Mouse (Mus musculus) liver (tissue): ENCODE measurements around the gene Slc25a44.

Experiments used
- DNase-seq: peaks from one replicate; pipeline ENCODE4 v3.0.0-alpha.2; 2020; ENCODE audit warnings: mixed read lengths

The Slc25a44 gene

DNA sequence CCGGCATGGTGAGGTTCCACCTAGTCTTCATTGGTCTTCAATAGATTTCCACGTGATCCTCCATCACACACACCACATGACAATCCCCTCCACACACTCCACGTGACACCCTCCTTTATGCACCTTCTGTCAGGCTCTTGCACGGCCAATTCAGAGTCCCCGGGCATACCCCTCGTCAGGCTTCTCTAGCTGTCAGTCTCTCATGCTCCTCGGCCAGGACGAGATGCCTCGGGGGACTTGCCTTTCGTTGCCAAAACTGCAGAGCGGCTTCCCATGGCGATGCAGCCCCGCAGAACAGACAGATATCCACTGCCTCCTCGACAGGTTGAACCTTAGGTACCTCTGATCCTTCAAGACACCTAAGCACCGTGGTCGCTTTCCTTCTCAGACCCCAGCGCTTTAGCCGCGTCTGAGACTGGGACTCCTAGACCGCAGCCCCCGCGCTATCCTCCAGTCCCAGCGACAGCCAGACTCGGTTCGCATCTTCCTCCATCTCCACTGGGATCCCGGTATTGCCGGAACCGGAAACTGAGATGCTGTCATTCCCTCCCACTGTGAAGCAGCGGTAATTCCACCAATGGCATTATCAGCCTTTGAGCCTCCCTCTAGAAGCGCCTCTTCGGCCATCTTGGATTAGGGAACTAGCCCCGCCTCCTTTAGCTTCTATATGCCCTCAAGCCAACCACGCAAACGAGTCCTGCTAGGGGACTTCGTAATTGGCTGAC lies at the start of gene Slc25a44:
Slc25a44 (minus strand) TSS at position 535 of the 725 bp plus-strand sequence.
- DNase-seq, result peak; percentile 92

DNA sequence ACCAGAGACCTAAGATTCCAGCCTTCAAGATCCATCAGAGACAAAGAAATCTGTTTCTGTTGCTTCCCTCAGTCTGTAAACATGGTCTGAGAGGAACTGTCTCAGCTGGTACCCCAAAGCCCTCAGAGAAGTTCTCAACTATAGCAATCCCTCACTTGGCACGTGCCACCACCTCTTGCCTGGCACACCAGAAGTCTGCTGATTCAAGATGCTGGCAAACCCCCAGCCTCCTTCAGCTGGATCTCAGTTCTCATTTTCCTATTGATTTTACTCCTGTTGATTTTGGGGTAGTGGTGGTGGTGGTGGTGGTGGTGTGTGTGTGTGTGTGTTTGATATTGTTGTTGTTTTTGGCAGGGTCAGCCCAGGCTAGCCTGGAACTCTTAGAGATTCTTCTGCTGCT lies 48.6 kb upstream of the Slc25a44 start:
- DNase-seq, result no peak

DNA sequence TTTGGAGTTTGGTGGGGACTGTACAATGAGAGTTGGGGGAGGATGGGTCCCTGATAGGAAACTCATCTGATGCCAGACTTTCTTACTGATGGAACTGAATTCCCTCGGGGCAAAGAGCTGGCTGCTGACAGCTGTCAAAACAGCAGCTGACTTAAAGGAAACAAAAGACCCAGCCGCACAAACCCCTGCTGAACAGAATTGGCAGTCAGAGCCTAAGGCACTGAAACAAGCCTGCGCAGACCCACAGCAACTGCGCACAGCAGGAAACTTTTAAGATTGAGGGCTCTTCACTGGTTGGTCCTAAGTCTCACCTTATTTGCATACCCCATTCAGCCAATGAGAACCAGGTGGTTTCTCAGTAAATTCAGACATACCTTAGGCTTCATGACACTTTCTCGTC lies 48.1 kb upstream of the Slc25a44 start:
- DNase-seq, result no peak

DNA sequence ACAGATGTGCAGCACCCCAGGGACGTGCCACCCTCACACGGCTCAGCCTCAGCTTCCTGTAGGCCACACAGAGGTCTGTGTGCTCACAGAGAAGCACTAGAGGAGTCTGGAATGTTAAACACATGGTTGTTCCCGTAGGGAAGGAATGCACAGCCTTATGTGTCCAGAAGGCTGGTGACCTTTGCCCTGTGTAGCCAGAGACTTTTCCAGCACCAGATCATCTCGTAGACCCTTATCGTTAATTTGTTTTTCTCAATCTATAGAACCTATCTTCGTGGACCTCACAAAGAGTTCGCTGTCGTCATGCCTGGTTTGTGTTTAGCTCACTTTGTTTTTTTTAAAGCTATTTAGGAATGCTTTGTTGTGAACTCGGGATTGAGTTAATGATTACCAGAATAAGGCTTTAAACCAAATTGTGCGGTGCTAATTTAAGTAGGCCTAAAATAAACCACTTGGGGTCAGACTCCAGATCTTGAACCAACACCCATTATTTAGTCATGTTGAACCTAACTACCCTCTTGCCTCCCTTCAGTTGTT lies 46.1 kb upstream of the Slc25a44 start:
- DNase-seq, result no peak

DNA sequence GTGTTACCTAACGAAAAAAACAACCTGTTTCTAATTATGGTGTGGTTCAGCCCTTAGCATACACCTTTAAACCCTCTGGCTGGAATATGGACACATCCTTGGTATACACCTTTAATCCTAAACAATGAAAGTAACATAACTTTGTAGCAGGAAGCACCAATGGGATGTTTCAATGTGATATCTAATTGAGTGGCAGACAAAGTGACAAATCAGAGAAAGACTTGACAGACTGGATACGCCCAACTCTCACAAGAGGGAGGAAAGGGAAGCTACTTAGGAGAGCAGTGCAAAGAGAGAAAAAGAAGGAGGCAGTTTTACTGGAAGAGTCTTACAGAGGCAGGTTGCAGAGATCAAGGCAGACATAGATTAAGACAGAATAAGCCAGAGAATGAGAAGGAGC lies 44.5 kb upstream of the Slc25a44 start:
- no peak for DNase-seq

DNA sequence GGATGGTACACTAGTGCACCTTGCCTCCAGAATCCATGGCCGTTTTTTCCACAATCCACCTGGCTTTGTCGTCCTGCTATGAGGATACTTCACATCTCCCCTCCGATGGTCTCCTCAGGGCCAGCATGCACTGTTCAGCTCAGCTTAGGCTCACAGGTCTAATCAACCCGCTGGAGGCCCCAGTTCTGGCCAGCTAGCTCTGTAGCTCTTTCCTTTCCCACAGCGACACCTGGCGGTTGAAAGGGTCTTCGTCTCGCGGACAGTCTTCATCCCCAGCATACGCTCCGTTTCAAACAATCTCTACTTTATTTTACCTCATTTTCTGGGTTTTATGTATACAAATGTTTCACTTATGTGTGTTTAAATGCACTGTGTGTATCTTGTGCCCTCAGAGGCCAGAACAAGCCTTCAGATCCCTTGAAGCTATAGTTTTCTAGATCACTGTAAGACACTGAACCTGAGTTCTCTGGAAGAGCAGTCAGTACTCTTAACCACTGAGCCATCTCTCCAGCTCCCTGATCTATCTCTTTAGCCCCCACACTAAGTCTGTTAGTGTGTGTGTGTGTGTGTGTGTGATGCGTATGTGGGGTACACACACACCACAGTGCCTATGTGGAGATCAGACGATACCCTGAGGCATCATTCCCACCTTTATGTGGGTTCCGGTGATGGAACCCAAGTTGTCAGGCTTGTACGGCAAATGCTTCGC lies 42.3 kb upstream of the Slc25a44 start:
- DNase-seq, result peak; percentile 90

DNA sequence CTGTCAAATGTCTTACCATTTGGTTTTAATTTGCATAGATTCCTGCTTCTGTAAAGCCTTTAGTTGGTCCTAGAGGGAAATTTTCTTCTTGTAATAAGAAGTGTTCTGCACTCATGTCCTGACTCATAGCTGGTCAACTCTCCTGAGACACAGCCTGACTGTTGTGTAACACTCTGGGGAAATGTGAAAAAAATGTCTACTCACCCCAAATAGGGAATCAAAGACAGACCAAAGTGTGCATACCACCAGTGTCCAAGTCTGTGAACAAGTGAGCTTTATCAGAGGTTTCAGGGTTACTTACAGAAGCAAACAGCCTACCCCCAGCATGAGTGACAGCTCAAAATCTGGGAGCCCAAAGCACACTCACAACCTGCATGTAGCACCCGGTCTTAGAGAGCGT lies 40.2 kb upstream of the Slc25a44 start:
- no peak for DNase-seq

DNA sequence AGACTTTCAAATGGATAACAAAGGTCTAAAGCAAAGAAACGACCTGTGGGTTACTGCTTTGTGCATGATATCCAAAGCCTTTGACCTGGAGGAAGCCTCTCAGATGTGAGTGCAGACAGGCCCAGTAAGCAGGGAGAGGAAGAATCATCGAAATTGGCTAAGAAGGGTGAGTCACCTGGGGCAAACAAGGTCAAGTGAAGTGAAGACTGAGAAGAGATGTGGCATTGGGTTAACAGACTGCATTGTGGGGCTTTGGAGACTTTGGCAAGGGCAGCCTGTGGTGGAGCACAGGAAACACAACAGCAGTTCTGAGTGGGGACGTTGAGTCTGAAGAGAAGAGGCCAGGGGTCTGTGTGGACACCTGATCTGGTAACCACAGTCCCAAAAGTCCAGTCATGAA lies 39.5 kb upstream of the Slc25a44 start:
- no peak for DNase-seq

DNA sequence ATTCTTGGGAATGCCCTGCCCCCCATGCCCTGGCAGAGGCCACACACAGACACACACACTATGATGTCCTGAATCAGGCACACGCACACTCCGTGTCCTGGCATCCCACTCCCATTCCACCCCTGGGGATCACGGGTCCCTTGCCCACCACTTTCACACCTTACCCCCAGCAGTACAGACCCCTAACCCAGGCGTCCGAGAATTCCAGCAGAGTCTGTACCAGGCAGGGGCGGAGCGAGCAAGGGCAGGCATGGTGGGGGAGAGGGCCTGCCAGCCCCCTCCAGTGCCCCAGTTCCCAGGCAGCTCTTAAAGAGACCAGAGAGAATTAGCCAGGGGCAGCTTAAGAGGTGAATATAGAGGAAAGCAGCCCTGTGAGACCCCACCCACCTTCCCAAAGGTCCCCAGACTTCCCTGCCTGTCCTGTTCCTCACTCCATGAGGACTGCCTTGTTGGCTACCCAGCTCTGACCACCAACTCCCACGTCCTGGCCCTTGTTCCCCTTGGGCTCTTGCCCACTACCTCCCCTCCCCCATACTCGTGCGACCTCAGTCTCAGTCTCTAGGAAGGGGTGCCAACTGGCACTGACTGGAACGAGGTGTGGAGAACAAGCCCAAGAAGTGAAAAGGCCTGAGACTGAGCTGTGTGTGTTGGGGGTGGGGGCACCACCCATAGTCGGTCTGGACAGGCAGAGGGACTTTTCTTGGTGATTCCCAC lies 36.2 kb upstream of the Slc25a44 start, which contains the start of gene Sema4a:
Sema4a (minus strand) TSS at position 200 of the 714 bp plus-strand sequence.
- DNase-seq, result no peak

DNA sequence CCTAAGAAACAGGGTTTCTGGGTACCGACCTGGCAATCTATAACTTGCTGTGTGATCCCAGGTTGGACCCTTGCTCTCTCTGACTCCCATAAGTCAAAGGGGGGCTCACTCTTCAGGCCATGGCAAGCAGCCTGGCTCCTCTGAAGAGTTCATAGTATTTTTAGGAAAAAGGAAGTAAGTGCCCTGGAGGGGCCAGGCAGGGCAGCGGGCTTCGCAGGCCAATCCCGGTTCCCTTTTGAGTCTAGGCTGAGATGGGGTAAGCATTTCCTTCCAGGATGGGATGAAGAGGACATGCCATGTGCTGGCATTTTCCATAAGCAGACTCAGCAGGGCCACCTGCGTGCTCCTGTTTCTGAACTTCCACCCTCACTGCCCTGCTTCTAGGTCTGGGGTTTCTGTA lies 35.1 kb upstream of the Slc25a44 start:
- no peak for DNase-seq

DNA sequence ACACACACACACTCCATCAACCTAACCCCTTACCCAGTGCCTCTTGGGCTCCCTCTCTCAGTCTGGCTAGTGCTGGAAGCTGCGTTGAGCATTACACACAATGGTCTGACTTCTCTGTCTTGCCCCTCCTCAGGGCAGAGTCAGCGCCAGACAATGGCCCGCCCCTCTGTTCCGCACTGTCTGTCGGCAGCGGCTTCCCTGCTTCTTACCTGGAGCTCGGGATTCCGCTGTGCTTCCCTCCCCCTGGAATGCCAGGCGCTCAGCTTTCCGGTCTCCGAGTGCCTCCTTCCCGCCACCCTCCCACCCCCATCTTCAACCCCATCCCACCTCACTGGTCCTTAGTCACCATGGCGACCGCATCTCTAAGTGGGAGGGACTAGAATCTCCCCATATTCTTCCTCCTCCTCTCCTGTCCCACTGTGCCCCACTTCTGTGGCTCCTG lies 33.9 kb upstream of the Slc25a44 start:
- no peak for DNase-seq

DNA sequence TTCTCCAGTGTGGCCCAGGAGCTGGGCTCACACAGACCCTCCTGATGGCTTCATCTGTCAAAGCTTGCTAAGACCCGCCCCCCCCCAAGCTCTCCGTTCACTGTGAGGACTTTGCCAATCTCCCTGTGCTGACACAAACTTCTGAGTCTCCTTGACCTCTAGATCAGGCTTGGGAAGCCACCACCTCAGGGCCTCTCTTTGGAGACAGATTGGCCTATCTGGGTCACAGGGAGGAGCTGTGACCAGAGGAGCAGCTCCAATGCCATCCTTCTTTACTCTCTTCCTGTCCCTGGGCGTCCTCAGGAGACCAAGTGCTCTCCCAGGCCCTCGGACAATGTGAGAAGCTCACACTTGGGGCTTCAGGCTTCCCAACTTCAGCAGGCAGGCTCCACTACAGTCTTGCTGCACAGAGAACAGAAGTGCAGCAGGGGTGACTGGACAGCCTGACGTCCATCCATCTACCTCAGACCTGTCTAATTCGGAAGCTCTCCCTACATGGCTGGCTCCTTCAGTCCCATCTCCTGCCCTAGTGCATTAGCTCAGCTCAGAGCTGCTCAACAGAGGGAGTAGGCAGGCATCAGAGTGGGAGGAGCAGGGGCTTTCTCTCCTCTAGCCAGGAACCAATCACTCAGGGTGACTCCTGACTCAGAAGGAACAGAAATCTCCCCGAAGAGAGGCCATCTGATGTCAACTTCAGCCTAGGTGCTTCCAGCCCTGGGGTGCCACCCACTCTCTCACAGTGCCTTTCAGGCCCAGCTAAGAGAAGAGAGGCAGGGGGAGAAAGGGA lies 32.0 kb upstream of the Slc25a44 start:
- no peak for DNase-seq

DNA sequence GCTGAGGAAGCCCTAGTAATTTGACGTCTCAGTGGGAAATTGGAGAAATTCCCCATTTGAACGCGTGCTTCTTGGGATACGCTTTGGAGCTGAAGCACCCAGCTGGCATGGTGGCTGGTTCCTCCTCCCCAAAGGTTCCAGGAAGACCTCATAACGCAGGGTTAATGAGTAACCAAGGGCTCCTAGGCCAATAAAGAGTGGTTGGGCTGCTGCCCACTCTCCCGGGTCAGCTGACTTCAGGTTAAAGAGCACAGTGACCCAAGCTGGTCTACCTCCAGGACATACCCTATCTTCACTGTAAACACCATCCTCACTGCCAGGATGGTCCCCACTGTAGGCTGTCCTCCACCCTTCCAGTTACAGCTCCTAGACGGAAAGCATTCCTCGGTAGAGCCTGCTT lies 31.4 kb upstream of the Slc25a44 start:
- peak; percentile 46 for DNase-seq

DNA sequence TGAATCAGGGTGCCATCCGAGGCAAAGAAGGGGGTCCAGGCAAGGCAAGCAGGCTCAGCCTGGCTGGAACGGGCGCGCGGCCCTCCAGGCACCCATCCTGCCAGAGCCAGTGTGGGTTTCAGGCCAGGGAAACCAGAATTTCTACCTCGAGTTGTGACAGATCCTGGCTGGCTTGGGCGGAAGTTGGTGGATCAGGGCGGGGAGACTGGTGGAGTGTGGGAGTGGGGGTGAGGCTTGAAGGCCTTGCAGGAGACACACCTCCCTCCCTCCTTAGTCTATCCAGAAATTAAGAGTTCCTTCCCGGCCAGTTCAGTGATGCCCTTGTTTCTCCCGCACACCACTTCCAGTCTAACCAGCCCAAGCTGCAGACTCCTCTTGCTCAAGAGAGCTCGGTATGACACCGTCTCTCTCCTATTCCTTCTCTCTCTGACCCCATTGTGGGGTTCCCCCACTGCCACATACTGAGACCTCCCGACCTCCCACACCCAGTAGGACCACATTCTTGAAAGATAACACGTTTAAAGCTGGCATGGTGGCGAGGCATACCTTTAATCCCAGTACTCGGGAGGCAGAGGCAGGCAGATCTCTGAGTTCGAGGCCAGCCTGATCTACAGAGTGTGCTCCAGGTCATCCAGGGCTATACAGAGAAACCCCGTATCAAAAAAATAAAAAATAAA lies 30.8 kb upstream of the Slc25a44 start:
- DNase-seq, result no peak

DNA sequence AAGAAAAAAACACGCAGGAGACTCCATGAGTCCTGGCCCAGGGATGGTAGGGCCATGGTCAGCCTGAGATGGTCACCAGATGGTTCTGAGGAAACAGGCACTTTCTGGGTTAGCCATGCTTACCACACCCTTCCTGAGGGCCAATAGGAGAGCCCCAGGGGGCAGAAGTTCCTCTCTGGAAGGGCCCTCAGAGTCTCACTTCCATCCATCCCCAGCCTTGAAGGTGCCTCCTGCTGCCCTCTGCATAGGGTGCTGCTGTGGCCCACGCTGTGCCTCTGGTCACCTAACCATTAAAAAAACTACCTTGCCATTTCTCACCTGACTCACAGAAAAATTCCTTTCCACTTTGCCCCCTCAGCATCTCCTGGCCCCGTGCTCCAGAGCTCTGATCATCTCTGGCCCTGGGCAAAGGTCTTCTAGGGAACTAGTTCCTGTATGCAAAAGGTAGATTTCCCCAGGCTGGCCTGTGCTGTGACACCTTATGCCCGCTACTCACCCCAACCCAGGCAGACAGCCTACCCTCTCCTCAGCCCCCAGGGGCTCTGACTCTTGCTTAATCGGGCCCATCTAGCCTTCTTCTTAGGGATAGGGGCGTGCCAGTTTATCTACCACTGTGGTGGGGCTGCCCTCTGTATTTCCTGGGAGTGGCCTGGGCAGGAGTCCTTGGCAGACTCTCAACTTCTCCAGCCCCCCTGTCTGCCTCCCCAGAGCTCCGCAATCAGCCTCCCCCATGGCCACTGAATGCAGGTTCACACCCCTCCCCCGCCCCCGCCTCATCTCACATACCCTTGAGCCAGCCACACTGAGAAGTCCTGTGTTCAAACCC lies 30.0 kb upstream of the Slc25a44 start:
- no peak for DNase-seq

DNA sequence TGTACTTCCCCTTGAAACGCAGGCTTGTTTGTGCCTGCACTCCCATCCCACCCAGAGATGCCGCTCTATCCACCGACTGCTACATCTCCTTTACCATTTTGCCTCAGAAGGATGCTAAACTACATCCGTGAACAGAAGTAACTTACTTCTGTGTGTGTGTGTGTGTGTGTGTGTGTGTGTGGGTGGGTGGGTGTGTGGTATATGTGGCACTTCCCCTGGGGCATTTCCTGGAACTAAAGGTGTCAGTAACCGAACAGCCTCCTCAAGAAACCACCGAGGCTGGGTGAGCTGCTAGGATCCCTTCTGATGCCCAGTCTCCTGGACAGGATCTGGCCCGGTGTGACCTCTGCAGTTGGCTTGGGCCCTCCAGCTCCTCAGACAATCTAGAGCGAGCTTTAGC lies 29.0 kb upstream of the Slc25a44 start:
- DNase-seq, result no peak

DNA sequence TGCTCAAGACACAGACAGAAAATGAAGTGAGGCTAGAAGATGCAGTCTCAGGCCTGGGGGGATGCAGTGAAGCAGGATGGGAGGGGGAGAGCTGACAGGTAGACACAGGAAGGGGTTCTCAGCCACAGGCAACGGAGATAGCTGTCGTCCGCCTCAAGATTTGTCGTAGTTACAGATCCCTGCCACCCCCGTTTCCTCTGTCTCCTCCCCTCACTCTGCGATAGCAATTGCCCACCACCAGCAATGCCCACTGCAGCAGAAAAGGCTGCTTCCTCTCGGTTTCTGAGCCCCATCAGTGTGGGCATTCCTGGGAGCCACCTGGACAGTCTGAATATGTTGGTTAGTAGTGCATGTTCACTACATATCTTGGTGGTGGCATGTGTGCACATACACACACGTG lies 28.4 kb upstream of the Slc25a44 start:
- DNase-seq, result no peak

DNA sequence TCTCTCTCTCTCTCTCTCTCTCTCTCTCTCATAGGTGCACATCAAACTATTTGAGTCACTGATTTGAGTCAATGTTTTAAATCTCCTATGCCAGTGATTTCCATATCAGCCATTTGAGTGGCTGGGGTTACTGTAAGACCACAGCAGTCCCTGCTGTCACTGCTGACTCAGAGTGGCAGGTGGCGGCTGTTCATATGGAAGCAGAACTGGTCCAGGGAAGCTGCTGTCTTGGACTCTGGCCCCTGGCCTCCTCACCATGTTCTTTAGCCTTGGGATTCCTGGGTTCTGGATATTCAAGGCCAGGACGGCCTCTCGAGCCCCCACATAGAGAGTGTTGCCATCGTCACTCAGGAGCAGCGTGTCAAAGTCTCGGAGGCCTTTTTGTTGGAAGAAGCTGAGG lies 27.8 kb upstream of the Slc25a44 start:
- no peak for DNase-seq

DNA sequence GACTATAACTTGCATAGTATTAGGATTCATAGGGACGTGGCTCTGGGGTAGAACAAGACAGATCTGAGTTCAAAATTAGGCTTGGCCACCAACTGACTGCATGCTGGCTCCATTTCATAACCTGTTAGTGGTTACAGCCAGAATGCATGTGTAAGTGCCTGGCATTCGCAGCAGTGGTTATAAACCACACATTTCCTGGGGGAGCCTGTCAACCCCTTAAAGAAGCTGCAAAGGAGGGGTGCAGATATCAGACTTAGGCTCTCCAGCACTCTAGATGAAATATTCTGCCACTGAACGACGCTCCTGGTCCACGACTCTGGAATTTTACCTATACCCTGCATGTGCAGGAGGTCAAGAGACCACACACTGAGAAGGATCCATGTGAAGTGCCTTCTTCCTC lies 27.3 kb upstream of the Slc25a44 start:
- DNase-seq, result no peak

DNA sequence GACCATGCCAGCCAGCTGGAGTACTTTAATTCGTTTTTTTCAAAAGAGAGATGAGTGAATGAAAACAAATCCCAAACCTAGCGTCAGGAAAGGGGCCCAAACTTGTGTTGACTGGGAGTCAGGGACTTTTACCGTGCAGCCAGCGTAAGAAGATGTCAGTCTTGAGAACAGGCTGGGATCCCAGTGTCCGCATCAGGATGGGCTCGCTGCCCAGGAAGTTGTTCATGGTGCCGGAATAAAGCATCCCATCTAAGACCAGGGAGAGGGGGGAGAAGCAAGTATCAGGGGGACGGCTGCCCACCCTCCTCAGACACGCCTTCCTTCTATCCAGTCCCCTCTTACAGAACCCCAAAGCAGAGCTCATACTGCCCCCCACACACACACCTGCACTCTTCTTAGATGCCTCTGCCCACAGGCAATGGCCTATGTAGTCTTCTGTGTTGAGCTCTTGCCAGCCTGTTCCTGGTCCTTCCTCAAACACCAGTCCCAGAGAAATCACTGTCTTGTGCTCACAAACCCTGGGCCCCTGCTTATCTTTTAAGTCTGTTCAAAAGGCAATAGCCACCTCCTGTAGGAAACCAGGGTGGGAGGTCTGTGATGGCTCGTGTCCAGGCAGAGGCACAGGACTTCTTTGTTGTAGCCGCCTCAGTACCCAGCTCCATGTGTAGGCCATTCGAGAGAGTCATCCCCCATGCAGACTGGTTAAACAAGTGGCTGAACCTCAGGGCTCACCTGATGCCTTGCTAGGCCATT lies 25.6 kb upstream of the Slc25a44 start:
- no peak for DNase-seq
